Mouse (Mus musculus) inflammation-experienced regulatory T-cells, adult 6 months (primary cell): Measurements from ENCODE around the gene Tcp11x2. TPM values are rescaled to one million over a fixed set of nuclear protein-coding genes. Genes with fewer than 3 reads are reported as not detected.

Experiments
- ATAC-seq: one replicate; pipeline ENCODE4 v1.8.0; 2017
- polyA plus RNA-seq, 3 experiments: library from polyadenylated mRNA; unstranded; fragments of 100-300 nt; shearing (Covaris generic); gene quantifications; one replicate each; pipeline ENCODE4 v1.2.1; 2017

Gene Tcp11x2
- under 1 TPM in 1 of 3 experiments, not detected in 2; 0.44 TPM for polyA plus RNA-seq

DNA sequence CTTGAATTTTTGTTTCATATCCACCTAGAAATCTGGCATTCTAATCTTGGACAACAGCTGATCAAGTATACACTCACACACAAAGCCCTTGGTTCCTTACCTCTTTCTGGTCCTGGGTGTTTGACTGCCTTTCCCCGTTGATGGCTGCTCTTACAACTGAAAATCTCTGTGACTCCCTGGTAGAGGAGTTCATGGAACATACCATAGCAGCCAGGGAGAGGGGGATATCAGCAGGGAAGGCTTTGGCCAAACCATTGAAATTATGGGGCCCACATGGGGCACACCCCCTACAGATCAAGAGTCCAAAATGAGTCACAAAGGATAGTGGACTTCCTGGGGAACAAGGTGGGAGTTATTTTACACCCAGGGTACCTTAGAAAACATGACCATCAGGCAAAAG is at the start of gene Tcp11x2:
Tcp11x2 (minus strand) TSS at position 158 of the 400 bp plus-strand sequence.
- no peak for ATAC-seq

- peak; percentile 2 for ATAC-seq
Measured at GRCm38 (mm10) chrX:135743056-135743355, 49.4 kb upstream of the Tcp11x2 start.

GRCm38 (mm10) chrX:135742304-135743055 is 48.9 kb upstream of the Tcp11x2 start, which contains the start of the genes Armcx5 and Gprasp1:
Gene Armcx5 (plus strand): TSS chrX:135742733.
Gene Gprasp1 (plus strand): TSS chrX:135742733.
- ATAC-seq = peak; percentile 98

DNA sequence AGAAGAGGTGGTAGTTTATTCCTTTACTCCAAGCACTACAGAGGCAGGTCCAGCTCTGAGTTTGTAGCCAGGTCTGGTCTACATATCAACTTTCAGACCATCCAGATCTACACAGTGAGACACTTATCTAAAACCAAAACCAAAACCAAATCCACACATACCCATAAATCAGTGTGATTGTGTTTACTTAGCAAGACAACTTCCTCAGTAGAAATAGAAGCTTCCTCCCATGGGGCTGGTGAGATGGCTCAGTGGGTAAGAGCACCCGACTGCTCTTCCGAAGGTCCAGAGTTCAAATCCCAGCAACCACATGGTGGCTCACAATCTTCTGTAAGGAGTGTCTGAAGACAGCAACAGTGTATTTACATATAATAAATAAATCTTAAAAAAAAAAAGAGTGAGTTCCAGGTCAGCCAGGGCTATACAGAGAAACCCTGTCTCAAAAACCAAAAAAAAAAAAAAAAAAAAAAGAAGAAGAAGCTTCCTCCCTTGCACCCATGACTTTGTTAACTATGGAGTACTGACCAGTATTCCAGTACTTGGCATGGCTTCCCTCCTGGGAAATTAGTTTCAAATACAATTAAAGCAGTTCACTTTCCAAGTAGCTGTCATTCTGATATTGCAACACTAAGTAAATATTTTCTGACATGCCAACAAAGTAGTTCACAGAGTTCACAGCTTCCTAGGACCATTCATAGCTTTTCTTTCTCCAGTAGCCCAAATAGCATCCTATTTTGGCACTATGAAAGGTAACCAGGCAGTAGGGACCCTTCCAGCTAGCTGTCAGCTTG is 45.3 kb upstream of the Tcp11x2 start:
- ATAC-seq = no peak

GRCm38 (mm10) chrX:135725161-135725560 is 31.6 kb upstream of the Tcp11x2 start, which contains the start of gene Tmsb15a:
Gene Tmsb15a (minus strand): TSS chrX:135725261.
- no peak for ATAC-seq

- no peak for ATAC-seq
Measured at GRCm38 (mm10) chrX:135712845-135713244, 19.3 kb upstream of the Tcp11x2 start.

DNA sequence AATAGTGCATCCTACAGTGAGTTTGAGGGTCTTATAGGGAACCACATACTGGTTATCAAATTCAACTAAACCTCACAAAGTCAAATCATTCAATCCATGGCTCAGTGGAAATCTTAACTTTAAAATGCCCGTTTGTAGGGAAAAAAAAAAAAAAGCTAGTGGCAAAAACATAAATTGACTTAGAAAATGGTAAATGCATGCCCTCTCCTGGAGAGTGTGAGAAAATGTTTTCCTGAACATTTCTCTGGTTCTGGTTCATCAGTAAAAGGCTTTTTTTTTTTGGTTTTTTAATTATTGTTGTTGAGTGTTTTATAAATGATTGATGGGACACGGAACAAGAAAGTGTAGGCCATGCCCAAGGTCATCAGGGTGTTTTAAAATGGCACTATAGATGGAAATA is 10.8 kb upstream of the Tcp11x2 start:
- no peak for ATAC-seq

DNA sequence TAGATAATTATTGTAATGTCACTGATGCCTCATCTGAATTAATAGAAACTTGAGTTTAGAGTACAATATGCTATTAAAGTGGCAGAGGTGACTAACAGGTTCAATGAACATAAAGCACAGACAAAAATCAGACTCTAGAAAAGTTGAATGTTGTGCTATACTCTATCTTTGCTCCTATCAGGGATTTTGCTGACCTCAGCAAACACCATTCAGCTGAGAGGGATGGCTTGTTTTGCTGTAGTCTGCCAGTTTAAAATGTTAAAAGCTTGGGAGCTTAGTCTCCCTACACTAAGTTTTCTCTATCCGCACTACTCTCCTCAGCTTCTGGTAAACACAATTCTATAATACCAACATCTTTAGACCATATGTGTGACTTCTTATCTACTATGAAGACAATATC is 9.5 kb upstream of the Tcp11x2 start:
- ATAC-seq = no peak

- no peak for ATAC-seq
Measured at GRCm38 (mm10) chrX:135687802-135688201, 5.8 kb downstream of the Tcp11x2 start.

- ATAC-seq = no peak
Measured at GRCm38 (mm10) chrX:135681858-135682257, 11.7 kb downstream of the Tcp11x2 start.

DNA sequence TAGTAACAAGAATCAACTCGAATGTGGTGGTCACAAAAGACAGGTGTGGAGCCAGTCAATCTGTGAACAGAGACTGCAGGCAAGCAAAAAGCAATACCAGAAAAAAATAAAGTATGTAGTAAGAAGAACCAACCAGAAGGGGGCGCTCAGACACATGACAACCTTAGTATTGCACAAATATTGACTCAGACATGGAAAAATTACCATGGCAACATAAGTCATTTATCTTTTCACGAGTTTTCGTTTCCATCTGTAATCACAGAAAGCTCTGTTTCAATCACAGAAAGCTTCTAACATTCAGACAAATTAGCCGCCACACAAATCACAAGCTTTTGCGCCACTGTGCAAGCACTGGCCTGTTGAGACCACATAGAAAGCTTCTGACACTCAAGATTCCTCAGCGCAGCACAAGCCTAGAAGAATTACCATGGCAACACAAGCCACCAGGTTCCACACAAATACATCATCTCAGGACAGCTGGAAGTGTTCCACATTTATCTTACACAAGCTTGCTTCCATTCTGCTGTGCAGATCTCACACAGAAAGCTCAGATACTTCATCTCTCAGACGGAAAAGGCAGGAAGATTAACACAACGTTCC is 41.3 kb downstream of the Tcp11x2 start:
- ATAC-seq = peak; percentile 38

DNA sequence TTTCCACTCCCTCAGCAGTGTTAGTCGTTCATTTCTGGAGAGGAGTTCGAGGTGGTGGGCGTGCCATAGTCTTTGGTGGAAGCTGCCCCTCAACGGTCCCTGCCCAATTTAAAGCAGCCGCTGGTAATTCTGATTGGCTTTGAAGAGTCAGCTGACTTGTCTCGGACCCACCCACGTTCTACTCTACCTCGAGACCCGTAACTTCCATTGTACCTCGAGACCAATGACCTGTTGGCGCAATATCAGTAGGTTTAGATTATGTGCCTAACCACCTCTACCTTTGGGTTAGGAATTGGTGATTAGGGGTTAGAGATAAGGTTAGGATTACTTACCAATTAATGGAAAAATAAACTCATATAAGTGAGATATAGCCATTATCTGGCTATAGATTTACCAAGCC is 66.0 kb downstream of the Tcp11x2 start, which contains the start of gene Prame:
Prame (minus strand) TSS at position 101 of the 400 bp plus-strand sequence.
- ATAC-seq = no peak

Other genes with a start within 250 kb of the Tcp11x2 start
- not detected for gene AV320801, start 199.2 kb downstream of the Tcp11x2 start, polyA plus RNA-seq
- gene Nxf7, start 95.0 kb downstream of the Tcp11x2 start, polyA plus RNA-seq = under 1 TPM in 1 of 3 experiments, not detected in 2; 0.53 TPM
- gene Prame, start 66.1 kb downstream of the Tcp11x2 start, polyA plus RNA-seq = not detected
- gene Tmsb15a, start 31.5 kb upstream of the Tcp11x2 start, polyA plus RNA-seq = not detected
- 10 to 100 TPM in 2 of 3 experiments, 1 to 10 TPM in 1; 9.6 to 19.9 (median 15.4) TPM for gene Armcx5, start 48.9 kb upstream of the Tcp11x2 start, polyA plus RNA-seq
- 10 to 100 TPM; 14.9 to 21.5 (median 20.9) TPM for gene Gprasp1, start 48.9 kb upstream of the Tcp11x2 start, polyA plus RNA-seq
- 10 to 100 TPM in 2 of 3 experiments, 1 to 10 TPM in 1; 9.4 to 15.5 (median 12.9) TPM for gene Bhlhb9, start 103.8 kb upstream of the Tcp11x2 start, polyA plus RNA-seq
- 1 to 10 TPM; 1.1 to 6.4 (median 4.7) TPM for gene Gprasp2, start 145.2 kb upstream of the Tcp11x2 start, polyA plus RNA-seq